Mouse (Mus musculus) c-Kit-positive CD71-positive TER-119-negative erythroid progenitor cells, embryonic 14.5 days (primary cell): ENCODE data around the gene Uspl1.

Experiments
- DNase-seq: peaks from one replicate; pipeline ENCODE4 v3.0.0-alpha.2; 2013; ENCODE audit warnings: low read depth

Gene Uspl1

GRCm38 (mm10) chr5:149168051-149168450 is 16.1 kb upstream of the Uspl1 start:
- no peak for DNase-seq

DNA sequence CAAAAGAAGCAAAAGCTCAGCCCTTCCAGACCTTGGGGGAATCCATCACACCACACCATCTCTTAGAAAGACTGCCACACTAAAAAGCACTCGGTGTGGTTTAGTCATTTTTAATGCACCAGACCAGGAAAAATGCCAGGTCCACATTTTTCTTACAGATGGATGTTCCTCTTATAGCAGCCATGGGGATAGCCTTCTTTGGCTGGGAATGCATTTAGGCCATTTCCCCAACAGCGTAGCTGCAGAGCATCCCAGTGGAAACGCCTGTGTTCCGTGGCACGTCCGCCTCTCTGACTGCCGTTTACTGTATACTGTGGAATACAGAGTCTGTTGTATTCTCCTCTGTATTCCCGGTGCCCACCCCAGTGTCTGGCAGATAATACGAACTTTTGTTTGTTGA is 15.3 kb upstream of the Uspl1 start:
- DNase-seq = no peak

- DNase-seq = no peak
Measured at GRCm38 (mm10) chr5:149170841-149171588, 13.1 kb upstream of the Uspl1 start.

DNA sequence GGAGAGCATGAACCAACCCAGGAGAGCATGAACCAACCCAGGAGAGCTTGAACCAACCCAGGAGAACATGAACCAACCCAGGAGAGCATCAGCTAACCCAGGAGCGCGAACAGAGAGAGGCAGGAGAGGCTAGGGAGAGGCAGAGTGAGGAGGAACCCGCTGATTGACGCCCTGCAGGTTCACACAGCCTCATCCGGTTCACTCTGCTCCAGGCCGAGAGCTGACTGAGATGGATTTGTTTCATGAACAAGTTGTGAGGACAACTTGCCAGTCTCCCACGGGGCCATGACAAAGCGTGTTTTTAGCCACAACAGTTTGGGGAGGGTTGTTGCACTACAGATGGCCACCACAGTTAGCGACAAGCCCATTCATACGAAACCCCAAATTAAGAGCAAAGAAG is 11.9 kb upstream of the Uspl1 start:
- DNase-seq = no peak

DNA sequence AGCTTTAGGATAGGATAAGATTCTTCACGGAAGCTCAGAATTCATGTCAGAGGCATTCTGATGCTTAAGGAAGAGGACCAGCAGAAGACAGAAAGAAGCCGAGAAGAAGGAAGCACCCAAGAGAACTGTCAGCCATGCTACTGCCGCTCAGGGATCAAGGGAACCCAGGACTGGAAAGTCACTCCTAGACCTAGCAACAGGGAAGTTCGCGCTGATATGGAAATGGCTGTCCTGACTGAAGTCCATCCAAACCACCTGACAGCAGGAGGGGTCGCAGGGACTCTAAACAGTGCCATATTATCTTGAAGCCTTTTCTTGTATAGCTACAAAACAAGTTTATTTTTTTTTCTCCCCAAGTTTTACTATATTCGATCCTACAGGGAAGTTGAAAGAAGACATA is 9.6 kb upstream of the Uspl1 start:
- no peak for DNase-seq

DNA sequence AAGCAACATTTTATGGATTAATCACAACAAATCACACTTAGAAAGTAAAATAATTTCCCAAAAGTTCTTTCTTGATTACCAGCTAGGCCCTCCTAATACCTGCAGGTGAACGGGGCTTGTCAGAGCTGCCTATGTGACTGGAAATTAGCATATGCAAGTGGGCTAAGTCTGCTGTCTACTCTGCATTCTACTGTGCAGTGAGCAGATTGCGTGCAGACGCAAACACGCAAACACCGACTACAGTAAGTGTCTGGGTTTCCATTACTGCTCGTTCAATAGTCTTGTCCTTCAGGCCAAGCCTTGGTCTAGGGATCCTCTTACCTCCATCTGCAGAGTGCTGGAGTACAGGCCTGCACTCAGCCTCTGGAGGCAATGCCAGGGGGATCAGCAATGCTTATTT is 8.4 kb upstream of the Uspl1 start:
- DNase-seq = no peak

- no peak for DNase-seq
Measured at GRCm38 (mm10) chr5:149178095-149178494, 6.1 kb upstream of the Uspl1 start.

GRCm38 (mm10) chr5:149179826-149180225 is 4.3 kb upstream of the Uspl1 start:
- no peak for DNase-seq

DNA sequence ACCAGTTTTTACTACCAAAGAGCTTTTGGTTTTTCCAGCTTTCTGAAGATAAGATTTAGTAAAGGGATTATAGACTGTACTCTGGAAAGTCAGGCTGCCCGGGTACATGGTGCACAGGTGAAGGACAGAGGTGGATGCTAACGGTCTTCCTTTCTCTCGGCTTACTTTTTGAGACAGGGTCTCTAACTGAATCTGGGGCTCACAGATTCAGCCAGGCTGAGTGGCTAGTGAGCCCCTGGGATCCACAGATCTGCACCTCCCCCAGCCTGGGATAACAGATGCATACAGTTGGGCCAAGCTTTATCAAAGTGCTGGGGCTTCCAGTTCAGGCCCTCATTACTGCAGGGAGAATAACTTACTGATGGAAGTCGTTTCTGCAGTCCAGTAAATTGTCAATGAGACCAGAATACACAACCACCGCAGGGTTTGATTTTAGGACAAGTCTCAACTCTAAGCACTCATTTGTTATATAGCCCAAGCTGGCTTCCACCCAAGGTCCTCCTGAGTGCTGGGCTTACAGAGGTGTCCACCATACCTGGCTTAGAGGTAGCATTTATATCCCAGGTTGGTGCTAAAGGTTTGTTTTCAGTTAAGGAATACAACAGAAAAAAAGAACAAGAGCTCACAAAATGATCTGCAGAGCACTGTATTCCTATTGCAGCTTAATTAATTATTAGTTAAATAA is 1.8 kb upstream of the Uspl1 start:
- no peak for DNase-seq

DNA sequence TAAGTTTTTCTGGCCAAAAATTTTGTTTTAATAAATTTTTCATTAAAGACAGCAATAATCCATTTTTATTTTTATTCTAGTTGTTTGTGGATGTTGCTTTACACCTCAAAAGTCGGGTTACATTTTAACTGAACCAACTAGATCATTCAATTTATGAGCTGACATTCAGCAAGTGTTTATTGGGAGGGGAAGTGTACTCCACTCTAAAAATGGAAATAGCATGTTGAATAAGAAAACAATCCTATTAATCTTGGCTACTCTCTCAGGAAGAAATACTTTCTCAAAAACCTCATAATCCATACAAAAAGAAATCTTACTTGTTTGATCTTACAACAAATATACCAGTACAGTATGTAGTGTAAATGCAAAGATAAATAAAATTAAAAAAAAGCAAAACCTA is 1.0 kb upstream of the Uspl1 start:
- DNase-seq = no peak

DNA sequence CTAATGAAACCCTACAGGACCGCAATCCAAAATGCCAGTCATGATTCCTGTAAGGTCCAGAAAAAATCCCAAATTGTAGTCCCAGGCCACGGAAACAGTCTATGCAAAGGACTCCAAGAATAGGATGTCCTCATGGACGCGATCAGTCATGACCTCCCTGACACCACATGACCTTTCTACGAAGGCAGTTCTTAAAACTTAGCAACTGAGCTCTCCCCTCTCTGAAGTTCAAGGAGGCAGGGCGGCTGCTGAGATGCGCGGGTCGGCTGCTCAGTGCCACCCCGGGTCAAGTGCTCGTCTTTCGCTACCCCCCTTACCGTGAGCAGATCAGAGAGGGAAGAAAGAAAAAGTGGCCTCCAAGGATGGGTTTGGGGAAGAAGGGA is 438 bp upstream of the Uspl1 start:
- no peak for DNase-seq

DNA sequence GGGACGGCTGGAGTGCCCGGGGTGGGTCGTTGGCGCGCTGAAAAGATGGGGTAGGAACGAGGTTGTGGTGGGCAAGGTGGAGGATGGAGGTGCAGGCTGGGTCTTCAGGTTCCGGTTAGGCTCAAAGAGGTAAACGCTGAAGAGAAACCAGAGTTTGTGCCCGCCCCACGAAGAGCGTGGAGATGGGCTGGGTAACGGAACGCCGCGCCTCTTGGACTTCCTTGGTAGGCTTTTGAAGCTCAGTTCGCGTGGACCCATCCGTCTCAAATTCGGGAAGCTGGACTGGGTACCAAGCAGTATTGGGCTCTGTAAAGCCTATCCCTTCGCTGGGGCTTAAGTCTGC is 665 bp downstream of the Uspl1 start:
- no peak for DNase-seq

DNA sequence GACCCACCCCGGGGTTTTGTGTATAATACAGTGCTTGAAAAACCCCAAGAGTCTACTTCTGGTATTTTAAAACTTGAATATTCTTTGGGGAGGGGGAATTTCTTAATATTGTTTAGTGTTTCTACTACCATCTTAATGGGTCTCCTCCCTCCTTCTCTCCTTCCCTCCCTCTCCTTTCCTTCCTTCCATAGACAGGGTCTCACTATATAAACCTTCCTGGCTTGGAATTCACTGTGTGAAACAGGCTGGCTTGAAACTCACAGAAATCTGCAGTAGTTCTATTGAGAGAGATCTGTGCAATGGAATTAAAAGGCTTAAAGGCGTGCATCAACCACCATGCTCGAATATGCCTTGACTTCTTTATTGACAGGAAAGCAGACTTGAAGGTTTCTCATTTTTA is 1.7 kb downstream of the Uspl1 start:
- DNase-seq = no peak

DNA sequence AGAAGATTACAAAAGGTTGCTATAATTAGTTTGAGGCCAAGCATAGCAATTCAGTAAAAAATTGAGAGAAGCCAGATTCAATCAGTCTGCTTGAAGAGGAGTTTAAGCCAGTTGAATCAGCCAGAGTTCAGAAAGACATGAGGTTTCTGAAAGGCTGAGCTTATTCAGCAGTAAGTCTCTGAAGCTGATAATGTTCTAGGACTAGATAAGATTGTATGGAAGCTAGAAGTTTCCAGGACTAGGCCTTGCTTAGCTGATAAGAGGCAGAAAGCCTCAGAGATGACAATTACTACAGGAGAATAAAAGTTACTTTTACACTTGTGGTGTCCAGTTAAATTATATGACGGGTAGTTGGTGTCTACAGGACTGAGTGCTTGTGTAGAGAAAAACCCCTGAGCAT is 6.0 kb downstream of the Uspl1 start:
- DNase-seq = no peak

GRCm38 (mm10) chr5:149196611-149197010 is 12.5 kb downstream of the Uspl1 start:
- DNase-seq = no peak

DNA sequence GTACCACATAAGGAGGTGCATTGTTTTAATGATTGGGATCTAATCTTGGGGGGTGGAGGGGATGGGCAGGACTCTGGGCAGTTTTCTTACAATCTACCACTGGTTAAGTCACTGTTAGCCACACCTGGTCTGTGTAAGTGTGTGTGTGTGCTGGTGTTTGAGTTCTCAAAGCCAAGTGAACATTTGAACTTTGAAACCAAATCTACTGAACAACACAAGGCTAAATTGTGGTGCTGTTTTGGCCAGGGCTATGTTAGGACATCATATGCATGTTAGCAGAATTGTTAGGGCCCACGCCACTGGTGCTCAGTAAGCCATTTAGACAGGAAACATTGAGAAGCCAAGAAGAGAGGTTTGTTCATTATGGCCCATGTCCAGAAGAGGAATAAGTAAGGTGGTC is 14.6 kb downstream of the Uspl1 start:
- DNase-seq = no peak

DNA sequence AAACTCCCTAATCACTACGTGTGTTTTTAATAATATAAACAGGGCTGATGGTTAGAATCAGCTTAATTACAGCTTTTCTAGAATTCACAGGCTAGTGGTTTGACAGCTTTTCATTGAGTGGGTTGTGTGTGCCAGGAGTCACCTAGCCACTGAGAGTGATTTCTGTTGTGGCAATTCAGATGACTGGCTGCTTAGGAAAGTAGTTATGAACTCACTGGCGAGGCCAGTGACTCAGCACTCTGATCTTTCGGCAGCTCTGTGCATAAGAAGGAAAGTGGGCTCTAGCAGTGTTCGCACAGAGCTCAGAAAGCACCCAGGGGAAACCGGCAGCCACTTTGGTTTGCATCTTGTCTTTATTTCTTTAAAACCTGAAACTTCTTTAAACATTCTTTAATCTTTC is 18.8 kb downstream of the Uspl1 start:
- no peak for DNase-seq

- no peak for DNase-seq
Measured at GRCm38 (mm10) chr5:149203796-149204375, 19.7 kb downstream of the Uspl1 start.

DNA sequence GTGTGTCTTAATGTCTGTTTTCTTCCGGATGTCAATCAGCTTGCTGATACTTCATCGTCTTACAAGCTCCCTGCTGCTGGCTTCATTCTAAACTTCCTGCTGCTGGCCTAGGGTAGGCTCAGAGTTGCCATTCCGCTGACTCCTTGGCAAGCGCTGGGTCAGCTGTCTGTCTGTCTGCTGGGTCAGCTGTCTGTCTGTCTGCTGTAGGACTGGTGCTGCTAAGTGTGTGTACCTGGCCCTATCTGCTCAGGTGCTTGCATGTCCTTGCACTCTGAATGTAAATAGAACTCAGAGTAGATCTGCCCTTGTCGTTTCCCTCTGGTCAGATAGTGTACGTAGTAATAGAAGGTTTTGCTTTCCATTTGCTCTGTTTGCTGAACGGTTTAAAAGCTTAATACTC is 20.7 kb downstream of the Uspl1 start:
- DNase-seq = no peak

DNA sequence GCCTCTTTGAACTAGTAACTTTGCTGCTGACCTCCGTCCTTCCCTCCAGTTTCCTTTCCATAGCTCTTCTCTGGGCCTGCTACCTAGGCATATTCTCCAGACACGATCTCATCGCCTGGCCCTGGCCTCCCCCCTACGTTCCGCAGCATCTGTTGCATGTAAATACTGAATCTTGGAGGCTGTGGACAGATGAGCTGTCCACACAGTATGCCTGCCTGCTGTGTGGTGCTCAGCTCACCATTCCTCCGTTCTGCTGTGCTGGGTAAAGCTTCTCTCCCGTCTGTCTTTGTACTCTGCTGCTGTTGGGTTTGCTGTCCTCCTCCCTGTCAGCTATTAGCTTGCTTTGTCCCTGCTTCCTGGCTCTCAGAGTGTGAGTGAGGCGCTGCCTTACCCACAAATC is 21.1 kb downstream of the Uspl1 start:
- DNase-seq = no peak

- DNase-seq = no peak
Measured at GRCm38 (mm10) chr5:149206286-149206685, 22.1 kb downstream of the Uspl1 start.

DNA sequence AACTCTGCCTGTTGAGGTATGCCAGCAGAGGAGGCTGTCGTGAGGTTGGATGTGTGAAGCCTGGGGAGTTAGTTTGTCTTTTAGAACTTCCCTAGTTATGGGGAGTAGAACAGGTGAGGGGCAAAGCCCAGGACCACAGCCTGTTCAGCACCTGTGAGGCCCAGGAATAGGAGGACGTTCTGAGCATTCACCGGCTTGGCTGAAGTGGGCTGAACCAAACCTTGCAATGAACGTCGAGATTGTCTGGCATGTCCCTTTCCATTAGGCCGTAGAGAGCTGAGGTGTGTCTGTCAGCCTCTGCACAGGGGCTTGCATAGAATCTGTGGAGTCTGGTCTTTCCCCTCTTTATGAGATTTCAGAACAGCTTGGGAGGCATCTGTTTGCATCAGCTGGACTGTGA is 23.5 kb downstream of the Uspl1 start:
- DNase-seq = no peak

GRCm38 (mm10) chr5:149208776-149209175 is 24.6 kb downstream of the Uspl1 start:
- no peak for DNase-seq

DNA sequence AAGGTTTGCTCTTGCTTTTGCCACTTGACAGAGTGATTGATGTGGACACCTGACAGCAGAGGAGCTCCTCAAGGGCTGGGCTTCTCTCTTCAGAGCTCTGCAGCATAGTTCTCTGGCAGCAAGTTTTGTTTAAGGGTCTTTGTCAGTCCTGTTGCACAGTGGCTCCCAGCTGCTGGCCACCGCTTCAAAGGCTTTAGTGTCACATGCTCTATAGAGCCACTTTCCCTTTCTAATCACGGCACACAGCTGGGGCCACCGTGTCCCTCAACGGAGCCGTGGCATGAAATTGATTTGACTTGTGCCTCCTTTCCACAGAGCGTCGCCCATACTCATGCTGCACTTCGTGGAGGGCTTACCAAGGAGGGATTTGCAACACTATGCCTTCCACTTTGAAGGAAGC is 25.2 kb downstream of the Uspl1 start:
- no peak for DNase-seq
